Mouse (Mus musculus) adrenal gland, adult (tissue): ENCODE results near the gene Ctnnbip1.

Experiments
- DNase-seq, 2 experiments: peaks; one replicate each; pipeline ENCODE4 v3.0.0; 2022 to 2023; ENCODE audit warnings: low spot score in 1 of 2; ENCODE audit not compliant: inconsistent age in 2 of 2

Ctnnbip1 gene

DNA sequence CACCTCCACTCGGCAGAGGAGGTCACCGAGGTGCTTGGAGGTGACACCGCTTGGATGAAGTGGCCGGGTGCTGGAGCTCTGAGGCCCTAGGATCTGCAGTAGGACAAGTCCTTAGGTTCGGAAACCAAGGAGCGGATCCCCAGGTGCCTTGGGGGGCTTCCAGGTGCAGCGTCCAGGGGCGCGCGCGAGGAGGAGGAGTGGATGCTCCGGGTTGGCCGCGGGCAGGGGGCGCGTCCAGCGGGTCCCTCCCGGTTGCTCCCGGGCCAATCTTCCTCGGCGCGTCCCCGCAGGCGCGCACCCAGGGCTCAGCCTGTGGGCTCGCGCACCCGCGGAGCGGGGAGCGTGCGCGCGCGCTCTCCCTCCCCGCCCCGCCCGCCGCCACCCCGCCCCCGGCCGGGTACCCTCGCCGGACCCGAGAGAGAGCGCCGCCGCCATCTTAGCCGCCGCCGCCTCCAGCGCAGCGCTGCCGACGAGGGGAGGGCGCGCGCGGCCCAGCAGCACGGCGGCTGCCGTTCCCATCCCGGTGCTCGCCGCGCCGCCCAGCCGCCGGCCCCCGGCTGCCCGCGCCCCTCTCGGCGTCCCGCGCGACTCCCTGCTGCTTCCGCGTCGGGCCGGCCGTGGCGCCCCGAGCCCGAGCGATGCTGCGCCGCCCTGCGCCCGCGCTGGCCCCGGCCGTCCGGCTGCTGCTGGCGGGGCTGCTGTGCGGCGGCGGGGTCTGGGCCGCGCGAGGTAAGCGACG is 68.2 kb downstream of the Ctnnbip1 start, which contains the start of gene Clstn1:
TSS of gene Clstn1 (plus strand) at position 425 of the 739 bp plus-strand sequence.
- peak; percentile 68 to 83 for DNase-seq

DNA sequence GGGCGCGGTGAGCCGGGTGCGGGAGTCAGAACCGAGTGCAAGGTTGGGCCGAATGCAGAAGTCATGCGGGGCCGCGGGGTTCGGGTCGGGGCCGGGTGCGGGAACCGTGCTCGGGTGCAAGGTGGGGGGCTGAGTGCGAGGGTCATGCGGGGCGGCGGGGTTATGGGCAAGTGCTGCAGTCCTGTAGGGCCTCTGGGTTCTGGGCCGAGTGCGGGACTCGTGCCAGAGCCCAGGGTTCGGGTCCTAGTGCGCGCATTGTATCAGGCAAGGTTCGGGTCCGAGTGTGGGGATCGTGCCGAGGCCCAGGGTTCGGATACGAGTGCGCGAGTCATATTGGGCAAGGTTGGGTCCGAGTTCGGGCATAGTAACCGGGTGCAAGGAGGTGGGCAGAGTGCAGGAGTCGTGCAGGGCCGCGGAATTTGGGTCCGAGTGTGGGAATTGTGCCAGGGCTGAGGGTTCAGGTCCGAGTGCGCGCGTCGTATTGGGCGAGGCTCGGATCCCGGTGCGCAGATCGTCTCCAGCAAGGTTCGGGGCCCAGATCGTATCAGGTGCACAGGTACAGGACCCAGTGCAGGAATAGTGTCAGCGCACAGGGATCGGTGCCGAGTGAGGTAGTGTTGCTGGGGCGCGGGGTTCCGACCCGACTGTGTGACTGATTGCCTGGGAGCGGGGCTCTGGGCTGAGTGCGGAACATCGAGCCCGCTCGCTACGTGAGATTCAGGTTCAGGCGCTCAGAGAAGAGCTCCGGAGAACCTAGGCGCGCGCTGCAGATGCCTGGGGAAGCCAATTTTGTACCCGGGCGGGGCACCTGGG is 69.0 kb downstream of the Ctnnbip1 start:
- peak; percentile 40 to 80 for DNase-seq

DNA sequence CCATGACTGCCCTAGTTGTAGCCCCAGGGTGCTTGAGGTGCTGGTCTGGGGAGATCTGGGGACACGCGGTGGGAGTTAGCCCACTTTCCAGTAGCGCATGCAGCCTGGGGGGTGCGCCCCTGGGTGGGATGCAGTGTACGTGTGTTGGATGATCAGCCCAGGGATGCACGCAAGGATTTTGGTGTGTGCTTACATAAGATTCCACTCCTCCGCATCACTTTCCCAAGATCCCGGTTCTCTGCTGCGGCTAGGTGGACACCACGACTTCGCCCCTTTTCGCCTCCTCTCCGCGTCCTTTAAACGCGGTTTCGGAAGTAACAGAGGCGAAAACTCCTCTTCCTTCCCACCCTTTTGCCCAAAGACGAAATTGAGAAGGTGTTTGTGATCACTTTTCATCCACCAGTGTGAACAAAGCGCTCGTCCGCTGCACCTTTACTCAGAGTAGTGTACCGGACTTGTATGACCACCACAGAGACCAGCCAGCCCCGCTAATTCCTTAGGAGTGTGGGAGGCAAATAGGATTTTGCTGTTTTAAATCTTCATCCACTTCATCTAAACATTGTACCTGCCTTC is 69.6 kb downstream of the Ctnnbip1 start:
- DNase-seq = no peak

DNA sequence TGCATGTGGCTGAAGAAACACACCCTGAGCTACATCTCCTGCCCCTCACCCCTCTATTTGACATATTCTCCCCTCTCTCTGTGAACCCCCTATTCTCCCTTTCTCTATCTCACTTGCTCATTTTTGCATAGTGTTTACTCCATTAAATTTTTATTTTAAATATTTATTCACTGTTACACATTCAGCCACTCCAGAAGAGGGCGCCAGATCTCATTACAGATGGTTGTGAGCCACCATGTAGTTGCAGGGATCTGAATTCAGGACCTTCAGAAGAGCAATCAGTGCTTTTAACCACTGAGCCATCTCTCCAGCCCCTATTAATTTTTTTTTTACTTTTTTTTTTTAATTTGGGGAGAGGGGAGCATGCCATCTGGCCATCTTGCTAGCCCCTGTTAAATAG is 72.2 kb downstream of the Ctnnbip1 start:
- DNase-seq = no peak

DNA sequence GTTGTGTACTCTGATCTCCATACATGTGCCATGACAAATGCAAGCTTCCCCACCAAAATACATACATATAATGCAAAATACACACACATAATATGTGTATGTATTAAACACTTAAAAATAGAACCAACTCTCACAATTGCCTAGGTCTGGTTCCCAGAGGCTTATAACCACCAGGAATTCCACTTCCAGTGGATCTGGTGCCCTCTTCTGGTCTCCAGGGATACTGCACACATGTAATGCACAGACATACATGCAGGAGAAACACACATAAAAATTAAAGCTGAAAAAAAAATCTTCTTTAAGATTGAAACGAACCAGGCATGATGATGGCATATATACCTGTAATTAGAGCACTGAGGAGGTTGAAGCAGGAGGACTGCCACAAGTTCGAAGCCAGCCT is 73.5 kb downstream of the Ctnnbip1 start:
- DNase-seq = no peak

DNA sequence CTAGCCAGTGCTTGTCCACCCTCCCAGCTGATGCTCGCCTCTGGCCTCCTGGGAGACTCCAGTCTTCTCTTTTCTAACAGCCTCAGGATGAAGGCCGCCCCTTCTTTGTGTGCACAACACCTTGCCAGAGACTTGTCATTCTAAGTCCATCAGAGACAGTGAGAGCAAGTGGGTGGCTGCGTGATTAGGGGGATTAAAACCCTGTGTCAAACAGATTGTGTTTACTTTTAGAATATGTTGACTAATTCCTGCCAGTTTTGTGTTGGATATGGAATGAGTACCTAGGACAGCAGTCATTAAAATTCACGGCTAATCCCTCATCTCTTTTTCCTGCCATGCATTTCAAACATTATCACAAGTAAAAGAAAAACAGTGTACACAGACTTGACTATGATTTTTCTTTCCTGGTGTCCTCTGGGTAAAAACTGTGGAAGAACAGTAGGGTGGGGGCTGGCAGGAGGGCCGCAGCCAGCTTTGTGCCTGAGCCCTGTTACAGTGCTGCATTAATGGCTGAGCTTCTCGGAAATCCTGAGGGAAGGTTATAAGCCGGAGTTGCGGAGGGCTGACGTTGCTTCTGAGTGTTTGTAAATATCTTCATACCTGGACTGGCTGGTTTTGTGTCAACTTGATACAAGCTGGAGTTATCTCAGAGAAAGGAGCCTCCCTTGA is 77.0 kb downstream of the Ctnnbip1 start:
- DNase-seq = no peak

DNA sequence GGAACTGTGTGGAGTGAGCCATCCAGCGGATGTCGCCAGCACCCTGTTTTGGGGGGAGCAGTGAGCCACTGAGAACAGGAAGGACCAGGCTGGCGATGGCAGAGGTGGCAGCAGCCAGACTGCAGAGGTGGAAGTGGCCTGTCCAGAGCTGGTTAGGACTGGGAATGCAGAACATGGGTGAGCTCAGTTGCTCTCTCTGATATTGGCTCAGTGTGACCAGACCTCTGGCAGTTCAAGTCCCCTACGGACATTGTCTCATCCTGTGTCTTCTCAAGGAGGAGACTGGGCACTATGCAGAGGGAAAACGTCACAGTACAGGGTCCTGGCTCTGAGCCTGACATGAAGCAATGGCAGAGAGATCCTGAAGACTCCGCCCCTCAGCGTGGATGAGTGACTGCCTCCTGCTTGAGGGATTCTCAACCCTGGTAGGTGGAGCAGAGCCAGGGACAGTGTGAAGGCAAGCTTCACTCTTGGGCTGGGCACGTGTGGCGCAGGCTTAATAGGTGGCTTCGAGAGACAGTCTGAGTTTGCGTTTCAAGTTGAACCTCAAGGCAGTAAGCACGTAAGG is 79.7 kb downstream of the Ctnnbip1 start:
- DNase-seq = peak in 1 of 2 experiments; percentile 54

DNA sequence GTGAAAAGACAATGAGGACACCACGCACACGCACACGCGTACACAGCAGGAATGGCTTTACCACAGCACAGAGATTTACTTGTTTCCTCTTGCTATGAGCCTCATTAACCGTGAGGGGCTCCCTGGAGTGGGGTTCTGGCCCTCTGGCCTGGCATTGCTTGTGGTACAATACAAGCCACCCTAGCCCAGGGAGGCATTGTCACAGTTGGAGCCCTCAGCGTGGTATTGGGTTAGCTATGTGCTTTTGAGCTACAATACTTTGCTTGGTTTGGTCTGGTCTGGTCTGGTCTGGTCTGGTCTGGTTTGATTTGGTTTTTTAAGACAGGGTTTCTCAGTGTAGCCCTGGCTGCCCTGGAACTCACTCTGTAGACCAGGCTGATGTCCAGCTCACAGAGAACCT is 81.5 kb downstream of the Ctnnbip1 start:
- no peak for DNase-seq

DNA sequence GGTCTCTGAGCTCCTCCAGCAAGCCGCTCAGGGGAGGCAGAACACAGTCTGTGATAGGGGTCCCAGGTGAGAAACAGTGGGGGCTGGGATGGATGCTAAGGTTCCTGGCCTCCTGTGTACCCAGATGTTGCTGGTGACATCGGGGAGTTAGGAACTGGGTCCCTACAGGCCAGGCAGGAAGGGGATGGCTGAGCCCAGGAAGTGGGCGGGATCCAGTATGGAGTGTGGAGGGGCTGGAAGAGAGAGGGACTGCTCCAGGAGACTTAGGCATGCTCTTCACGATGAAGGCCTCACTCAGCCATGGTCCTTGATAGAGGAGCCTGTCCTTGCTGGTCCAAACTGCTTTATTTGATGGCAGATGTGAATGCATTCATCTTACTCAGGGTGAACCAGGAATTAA is 82.1 kb downstream of the Ctnnbip1 start:
- DNase-seq = no peak

DNA sequence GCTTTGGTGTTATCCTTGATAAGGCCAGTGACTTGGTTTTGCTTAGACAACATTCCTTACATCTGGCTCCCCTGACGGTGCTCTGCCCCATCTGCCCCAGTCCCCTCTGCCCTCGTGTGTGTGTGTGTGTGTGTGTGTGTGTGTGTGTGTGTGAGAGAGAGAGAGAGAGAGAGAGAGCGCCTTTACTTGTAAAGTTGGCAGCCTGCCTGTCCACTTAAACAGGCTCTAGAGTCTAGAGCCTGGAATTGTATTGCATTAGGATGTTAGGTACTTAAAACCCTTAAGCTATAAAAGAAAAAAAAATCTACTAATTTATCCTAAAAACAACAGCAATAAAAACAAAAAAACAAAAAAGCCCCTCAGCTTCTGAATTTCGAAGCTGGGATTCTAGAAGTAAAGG is 83.4 kb downstream of the Ctnnbip1 start:
- no peak for DNase-seq

DNA sequence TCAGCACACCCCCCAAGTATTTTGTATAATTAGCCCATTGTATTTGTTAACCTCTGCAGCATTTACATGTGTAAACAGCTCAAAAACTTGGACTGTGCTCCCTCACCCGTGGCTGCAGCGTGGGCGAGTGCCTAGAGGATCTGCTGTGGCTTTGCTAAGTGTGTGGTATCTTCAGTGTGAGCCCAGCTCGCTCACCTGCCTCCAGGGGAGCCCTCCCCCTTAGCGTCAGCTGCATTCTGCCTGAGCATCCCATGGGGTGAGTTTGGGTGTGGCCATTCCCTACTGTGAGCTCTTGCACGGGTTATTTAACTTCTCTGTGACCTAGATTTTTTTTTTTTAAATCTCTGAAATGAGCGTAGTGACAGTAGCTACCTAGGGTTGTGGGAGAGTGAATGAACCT is 84.2 kb downstream of the Ctnnbip1 start:
- no peak for DNase-seq

DNA sequence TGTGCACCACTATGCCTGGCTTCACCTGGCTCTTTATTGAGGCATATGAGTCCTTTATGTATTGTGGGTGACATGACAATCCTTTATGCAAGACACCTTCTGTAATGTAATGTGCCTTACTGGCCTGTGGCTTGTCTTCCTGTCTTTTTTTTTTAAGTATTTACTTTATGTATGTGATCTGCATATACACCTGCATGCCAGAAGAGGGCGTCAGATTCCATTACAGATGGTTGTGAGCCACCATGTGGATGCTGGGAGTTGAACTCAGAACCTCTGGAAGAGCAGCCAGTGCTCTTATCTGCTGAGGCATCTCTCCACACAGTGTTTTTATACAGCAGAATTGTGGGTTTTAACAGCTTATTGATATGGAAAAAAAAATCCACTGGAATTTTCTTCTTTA is 85.8 kb downstream of the Ctnnbip1 start:
- no peak for DNase-seq

DNA sequence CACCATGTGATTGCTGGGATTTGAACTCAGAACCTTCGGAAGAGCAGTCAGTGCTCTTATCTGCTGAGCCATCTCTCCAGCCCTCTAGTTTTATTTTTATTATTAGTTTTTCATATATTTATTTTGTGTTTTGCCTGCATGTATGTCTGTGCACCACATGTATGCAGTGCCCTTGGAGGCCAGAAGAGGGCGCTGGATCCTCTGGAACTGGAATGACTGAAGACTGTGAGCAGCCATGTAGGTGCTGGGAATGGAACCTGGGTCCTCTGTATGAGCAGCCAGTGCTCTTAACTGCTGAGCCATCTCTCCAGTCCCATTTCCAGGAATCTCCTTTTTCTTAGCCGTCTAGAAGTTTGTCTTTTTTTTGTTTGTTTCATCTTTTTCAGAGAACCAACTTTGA is 86.5 kb downstream of the Ctnnbip1 start:
- no peak for DNase-seq

DNA sequence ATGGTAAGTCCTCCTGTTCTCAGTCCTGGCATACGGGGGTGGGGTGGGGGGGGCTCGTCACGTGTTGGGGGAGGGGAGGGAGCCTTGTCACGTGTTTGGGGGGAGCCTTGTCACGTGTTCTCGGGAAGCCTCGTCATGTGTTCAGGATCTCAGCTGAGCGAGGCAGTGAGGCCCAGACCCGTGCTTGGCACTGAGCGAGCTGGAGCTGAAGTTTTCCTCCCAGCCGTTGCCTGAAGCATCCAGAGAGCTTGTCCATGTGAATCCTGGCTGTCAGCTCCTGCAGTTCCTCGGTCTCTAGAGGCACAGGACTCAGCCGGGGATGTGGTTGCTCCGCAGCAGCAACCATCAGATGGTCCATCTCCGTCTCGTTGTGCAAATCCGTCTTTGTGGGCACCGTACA is 88.0 kb downstream of the Ctnnbip1 start:
- DNase-seq = no peak

DNA sequence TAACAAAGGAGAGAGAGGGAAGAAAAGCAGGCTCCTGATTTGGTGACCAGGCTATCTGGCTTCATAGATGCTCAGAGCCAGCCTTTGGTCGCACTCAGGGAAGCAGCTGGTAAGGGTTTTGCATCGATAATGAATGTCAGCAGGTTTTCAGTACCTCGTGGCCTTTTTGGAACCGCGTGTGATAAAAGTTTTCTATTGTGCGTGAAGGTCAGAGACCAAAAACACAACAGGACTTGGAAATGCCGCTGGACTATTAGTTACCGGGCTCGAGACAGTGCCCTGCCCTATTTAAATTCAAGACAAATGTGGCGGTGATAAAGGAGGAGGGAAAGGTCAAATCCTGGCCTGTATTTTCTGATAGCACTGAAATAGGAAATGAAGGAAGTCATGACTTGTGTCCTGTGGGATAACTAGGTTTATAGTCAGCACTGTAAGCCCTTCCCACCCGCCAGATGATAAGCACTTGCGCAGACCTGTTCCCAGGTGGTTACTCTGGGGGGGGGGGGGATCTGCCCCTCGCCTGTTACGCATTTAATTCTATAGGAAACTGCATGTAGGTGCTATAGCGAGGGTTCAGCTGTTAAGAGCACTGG is 88.8 kb downstream of the Ctnnbip1 start:
- no peak for DNase-seq

DNA sequence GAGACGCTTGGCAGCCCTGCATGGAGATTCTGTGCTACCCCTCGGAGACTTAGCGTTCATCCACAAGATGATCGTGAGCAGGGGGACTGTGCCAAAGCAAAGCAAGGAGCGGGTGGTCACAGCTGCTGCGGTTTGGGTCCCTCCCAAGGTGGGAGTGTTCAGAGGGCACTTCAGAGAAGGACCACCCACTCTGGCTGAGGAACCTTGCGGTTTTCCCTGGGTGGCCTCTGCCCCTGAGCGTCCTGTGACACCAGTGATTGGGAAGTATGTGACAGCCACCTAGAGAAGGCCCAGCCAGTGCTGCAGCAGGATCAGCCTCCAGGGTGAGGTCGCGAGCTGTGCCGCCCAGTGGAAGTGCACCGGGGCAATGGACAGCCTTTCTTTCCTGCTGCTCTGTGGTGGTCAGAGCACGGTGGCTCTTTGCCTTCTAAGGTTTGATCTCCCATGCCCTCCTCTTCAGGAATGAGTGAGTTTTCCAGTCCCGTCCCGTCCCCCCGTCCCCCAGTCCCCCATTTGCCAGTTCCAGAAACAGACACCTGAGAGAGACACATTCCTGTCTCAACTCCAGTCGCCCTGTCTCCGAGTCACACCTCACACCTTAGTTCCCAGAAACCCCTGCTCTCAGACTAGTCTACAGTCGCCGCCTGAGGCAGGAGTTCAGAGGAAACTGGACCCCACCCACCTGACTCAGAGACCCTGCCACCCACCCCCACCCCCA is 89.7 kb downstream of the Ctnnbip1 start:
- DNase-seq = no peak

DNA sequence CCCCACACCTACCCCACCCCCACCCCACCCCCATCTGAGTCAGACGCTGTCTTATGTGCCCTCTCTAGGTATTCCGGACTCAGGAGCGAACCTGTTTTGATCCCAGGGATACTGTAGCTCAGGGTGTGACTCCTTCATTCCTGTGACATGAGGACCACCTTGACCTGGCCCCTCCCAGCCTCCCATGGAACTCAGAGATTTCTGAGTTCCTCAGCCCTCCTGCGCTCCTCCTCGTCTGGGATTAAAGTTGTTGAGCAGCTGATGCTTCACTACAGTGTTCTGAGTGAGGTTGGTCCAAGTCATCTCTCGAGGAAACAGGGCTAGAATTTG is 90.2 kb downstream of the Ctnnbip1 start:
- DNase-seq = no peak

DNA sequence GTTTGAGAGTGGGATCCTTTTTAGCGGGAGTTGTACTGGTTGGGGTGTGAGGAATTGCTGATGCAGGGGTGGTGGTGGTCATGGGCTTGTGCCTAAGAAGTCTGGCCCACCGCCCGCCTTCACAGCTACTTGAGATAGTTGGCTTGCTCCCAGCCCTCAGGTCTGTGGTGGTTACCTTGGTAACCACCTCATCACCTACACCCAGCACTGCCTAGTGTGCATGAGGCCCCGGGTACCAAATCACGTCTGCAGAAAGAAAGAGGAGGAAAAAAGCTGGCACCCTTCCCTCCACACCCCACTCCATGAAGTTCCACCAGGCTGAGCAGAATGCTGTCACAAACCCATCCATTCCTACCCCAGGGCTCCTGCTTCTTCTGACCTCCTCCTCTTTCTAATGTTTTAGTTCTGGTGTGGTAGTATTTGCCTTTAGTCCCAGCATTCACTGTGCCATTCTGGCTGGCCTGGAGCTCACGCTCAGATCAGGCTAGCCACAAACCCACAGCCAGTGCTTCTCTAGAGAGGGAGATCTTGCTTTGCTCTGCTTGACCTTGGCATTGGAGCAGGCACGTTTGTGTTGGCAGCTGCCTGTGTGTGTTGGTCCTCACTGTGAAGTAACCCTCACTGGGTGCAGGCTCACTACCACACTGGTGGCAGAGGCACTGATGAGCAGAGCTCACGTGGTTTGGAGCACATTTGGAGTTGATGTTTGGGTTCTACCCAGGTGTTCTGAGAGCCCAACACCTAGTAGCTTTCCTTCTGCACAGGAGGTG is 91.4 kb downstream of the Ctnnbip1 start:
- peak; percentile 52 to 59 for DNase-seq

DNA sequence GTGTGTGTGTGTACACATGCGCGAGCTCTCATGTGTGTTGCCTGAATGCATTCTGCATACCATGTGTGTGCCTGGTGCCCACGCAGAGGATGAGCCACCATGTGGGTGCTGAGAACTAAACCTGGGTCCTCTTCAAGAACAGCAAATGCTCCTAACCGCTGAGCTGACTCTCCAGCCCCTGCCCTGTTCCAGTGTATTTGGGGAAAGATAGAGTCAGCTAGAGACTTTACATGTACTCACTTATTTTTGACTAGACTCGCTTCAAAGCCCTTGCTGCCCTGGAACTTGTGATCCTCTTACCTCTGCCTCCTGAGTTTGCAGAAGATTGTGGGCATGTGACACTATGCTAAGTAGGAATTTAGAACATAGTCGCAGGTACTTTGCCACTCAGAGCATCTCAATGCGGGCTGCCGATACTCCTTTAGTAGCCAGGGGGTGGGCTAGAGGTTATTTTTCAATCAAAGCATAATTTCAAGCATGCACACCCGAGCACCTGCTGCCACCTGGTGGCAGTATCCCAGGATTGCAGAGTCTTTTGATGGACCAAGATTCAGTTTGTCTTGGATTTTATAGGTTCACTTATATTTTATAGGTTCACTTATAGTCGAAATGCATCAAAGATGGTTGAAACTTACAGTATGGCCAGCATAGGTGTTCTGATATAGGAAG is 93.5 kb downstream of the Ctnnbip1 start:
- DNase-seq = peak; percentile 30 to 74
